Mouse (Mus musculus) c-Kit-positive CD71-positive TER-119-positive erythroid progenitor cells, embryonic 14.5 days (primary cell): ENCODE results near the gene Mog.
"Not testable (repeated sequence)": the region's sequence is repeated elsewhere in the genome, so short reads cannot be mapped to it uniquely, and the experiment has no call there.

Source experiments
- DNase-seq: peaks from one replicate; pipeline ENCODE4 v3.0.0-alpha.2; 2013; ENCODE audit warnings: low spot score

Gene Mog

DNA sequence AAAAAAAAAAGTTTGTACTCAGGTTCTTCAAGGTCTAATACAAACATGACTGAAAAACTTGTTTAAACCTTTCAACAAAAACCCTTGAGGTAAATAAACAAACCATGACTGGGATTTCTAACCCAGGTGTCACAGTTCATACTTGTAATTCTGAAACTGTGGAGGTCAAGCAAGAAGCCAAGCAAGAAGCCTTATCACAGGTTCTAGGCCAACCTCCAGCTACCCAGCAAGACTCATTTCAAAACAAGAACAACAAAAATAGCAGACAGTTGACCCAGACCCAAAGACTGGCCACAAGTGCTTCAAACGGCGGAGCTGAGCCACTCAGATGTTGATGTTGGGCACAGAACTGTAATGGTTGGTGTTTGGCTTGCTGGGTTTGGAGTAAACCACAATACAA lies 28.7 kb downstream of the Mog start:
- DNase-seq, result no peak

- no peak for DNase-seq
Observed at GRCm38 (mm10) chr17:36993770-36994325, 29.4 kb downstream of the Mog start.

GRCm38 (mm10) chr17:36992336-36993104 lies 30.7 kb downstream of the Mog start:
- no peak for DNase-seq

- DNase-seq, result not testable (repeated sequence)
Observed at GRCm38 (mm10) chr17:36990630-36991029, 32.6 kb downstream of the Mog start.

GRCm38 (mm10) chr17:36989437-36989836 lies 33.8 kb downstream of the Mog start, which contains the start of gene H2-M5:
Gene H2-M5, minus strand, starts transcription at chr17:36989537.
- DNase-seq, result no peak

DNA sequence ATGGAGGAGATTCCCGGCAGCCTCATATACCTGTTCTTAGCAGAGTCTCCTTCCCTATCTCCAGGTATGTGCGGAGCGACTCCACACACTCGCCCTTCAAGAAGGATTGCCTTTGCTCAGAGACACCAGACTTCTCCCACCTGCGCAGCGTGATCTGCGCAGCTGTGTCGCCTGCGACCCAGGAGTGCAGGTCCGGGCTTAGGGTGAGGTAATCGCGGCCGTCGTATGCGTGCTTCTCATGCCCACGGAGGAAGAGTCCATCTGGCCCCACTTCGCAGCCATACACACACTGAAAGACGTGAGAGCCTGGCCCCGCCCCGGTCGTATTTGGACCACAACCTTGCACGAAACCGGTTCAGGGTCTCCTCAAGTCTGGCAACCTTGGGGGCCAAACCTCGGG lies 34.7 kb downstream of the Mog start:
- DNase-seq, result no peak

GRCm38 (mm10) chr17:36982253-36983155 lies 40.7 kb downstream of the Mog start:
- DNase-seq, result no peak

DNA sequence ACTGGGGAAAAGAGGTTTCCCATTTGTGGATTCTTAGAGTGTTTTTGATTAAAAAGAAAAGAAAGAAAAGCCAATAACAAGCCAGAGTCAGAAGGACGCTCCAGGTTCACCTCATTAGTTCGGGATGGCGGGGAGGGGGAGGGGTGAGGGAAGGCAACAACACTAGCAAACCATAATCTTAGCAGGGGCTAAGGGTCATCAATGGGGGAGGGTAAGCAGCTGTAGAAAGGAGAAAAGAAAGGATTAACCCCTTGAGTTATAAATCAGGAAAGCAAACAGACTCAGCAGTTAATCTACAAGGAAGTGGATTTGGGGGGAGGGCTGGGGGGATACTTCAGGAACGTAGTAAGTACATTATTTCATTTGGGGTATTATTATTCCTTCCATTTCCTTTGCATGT lies 41.4 kb downstream of the Mog start:
- no peak for DNase-seq

DNA sequence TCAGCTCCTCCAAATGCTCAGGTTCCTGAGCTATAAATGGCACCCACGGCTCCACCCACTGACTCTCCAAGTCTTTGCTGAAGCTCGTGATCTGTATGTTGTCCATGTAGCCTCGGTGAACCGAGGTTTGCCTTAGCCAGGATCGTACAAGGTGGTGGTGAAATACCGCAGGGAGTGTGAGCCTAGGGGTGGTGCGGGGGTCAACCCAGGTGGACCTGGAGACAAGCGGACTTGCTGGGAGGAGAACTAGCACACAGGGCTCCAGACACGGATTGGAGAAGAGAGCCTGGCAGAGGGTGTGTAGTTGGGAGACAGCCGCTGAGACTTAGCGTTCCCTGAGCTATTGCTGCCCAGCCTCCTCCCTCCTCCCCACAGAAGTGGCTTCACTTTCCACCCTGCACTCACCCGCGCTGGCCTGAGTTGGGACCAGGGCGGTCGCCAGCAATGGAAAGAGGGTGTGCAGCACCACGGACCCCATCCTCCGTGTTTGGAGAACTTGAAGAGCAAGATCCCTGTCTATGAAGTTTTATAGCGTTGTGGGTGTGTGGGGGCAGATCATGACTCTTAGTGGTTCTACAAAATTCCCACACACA lies 41.9 kb downstream of the Mog start, which contains the start of gene 2410137M14Rik:
Gene 2410137M14Rik, minus strand, starts transcription at position 17 of the 593 bp plus-strand sequence.
- DNase-seq, result no peak

DNA sequence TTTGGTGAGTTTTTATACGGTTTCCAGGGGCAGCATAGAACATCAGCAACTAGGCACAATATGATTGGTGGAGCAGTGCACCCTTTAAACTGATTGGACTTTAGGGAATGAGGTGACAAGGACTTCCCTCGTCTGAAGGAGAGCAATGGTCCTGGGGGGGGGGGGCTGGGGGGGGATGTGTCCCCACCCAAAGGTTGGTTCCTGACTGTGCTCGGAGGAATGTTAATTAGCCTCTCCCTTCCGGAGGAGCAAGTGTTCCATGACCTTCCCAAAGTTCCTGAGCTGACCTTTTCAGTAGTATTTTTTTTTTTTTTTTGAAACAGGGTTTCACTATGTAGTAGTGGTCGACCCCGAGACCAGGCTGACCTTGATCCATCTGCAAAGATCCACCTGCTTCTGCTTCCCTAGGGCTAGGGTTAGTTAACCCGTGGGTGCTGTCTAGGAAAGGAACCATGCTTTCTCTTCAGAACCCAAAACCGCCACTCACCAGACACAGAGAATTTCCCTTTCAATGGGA lies 49.9 kb downstream of the Mog start:
- DNase-seq, result no peak

DNA sequence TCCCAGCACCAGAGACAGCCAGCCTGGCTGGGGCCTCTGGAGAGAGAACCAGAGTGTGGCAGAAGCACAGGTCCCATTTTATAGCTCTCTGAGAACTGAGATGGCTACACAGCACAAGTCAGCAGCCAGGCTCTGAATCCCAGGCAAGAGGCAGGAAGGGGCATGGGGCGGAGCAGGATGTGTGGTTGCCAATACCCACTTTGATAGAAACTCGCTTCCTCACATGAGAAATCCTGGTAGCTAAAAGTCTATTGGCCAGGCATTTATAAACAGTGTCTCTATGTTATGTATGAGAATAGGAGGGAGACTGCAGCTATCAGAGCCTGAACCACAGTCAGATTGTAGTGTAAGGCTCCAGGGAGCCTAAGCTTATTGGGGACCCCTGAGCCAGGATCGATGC lies 50.4 kb downstream of the Mog start:
- no peak for DNase-seq

- no peak for DNase-seq
Observed at GRCm38 (mm10) chr17:36971172-36971850, 51.9 kb downstream of the Mog start.

GRCm38 (mm10) chr17:36970316-36970890 lies 52.8 kb downstream of the Mog start:
- DNase-seq, result no peak

DNA sequence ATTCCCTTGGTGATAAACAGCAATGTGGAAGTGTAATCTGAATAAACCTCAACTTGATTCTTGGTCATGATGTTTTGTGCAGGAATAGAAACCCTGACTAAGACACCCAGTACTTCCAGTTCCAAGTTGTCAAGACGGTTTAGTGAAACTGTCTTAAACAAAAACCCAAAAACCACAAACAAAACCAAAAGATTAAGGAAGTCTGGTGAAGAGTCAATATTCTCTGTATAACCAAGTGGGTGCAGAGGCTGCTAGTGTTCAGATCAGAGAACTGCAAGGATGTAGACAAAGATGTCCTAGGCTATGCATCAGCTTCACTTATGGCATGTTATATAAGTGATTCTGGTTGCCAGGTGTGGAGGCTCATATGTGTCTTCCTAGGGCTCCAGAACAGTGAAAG lies 56.3 kb downstream of the Mog start:
- DNase-seq, result no peak

- no peak for DNase-seq
Observed at GRCm38 (mm10) chr17:36961125-36961524, 62.1 kb downstream of the Mog start.
